Mouse (Mus musculus): ENCODE data around the gene Rnase10.
A peak's percentile ranks its signal among the peaks of the same experiment; 100 is the strongest.
"Not testable (repeated sequence)": the region's sequence is repeated elsewhere in the genome, so short reads cannot be mapped to it uniquely, and the experiment has no call there.

The Rnase10 gene

DNA sequence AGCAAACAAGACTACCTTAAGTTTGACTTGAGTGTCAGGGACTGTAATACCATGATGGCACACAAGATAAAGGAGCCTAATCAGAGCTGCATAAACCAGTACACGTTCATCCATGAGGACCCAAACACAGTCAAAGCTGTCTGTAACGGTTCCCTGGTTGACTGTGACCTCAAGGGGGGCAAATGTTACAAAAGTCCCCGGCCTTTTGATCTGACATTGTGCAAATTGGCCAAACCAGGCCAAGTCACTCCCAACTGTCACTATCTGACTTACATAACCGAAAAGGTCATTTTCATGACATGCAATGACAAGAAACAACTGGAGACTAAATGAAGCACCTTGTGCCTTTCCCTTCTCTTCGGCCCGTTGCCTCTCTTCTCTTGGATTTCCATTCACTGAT, 2.0 kb downstream of the Rnase10 start:
- no peak for DNase-seq (ENCODE audit: low read depth)

DNA sequence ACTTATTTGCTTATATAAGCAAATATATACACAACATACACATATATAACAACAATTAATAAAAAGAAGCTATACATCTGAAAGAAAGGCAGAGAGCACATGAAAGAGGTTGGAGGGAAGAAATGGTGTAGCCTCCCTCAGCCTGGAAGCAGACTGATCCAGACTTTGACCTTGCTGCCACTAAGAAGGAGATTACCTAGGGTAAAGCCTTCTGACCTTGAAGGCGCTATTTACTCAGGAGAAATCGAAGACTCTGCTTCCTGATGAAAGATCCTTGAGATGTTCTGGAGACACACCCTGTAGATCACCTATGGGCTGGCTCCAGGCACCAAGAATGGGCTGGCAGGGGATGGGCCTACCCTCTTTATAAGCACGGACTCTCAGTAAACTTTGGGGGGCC, 7.2 kb downstream of the Rnase10 start:
- not testable (repeated sequence) for DNase-seq (ENCODE audit: low read depth)

GRCm38 (mm10) chr14:51015780-51016179, 8.2 kb downstream of the Rnase10 start:
- DNase-seq (ENCODE audit: low read depth): no peak

DNA sequence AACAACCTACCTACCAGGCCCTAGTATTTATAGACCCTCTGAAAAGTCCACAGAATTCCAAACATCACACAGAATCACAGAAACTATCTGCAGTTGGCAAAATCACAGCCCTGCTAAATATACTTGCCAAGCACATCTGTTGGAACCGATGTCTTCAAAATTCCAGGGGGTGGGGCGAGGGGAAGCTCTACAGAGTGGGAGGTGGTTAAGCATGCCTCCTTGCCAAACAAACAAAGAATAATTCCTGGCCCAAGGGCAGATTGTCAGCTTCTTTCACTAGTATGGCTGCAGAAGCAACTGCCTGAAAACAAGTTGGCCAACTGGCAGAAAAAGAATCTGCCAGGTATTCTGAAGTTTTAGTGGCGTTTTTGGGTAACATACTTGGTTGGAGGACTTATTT, 9.7 kb downstream of the Rnase10 start:
- no peak for DNase-seq (ENCODE audit: low read depth)

GRCm38 (mm10) chr14:51023457-51023856, 15.9 kb downstream of the Rnase10 start:
- no peak for DNase-seq (ENCODE audit: low read depth)

DNA sequence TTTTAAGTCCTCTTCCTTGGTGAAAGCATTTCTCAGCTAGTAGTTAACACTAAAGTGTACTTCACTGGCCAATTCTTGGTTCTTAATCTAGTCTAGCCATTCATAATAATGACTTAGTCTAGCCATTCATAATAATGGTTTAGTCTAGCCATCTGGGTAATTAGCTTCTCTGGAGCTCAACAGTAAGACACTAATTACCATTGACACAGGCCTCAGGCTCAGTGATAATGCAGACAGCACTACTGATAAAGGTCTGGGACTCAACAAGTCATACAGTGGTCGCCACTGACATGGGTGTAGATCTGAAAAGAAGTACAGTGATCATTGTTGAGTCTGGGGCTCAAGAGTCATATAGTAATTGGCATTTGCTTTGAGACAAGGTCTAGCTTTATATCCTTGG, 17.3 kb downstream of the Rnase10 start:
- DNase-seq (ENCODE audit: low read depth): no peak

DNA sequence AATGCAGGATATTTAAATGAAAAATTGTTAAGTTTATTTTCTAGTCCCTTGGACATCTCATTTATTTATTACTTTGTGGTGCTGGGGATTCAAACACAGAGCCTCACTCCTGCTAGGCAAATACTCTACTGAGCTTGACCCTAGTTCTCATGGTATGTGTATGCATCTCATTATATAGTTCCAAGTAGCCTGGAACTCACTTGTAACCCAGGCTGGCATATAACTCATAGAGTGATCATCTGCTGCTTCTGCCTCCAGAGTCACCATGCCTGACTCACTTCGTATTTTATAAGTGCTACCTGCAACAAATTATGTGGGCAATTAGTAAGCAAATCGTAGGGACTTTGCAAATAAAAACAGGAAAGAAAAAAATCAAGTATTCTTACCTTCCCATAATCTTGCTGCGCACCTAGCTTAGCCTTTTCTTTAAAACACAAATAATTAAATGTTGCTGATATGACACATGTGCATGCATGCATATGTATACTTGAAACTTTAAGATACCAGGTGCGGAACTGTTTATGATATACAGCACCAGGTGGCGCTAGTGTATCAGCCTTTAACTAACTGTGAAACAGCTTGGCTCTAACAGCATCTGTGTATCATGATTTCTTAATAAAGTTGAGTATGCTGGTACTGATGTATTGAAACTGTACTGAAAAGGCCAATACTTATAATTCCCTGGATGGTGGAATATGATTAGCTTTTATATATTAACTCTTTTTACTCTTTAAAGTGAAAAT, 19.0 kb downstream of the Rnase10 start:
- peak; percentile 65 for DNase-seq (ENCODE audit: low read depth)

DNA sequence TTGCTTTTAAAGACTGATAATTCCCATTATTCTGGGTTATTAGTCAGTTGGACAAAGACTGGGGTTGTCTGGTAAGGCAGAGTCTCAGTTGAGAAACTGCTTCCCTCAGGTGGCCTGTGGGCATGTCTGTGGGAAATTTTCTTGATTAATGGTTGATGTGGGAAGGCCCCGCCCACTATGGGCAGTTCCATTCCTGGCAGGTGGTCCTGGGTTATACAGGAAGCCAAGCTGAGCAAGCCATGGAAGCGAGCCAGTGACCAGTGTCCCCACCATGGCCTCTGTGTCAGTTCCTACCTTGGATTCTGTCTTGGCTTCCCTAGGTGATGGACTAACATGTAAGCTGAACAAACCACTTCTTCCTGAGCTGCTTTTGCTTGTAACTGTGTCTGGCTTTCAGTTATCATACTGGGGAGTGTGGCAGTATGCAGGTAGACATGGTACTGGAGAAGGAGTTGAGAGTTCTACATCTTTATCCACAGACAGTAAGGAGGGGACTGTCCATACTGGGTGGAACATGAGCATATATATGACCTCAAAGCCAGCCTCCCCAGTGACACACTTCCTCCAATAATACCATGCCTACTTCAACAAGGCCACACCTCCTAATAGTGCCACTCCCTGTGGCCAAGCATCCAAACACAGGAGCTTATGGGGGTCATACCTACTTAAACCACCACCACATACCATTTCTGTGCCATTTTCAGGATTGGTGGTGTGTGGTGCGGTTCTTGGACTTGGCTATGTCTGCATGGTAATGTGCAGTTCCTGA, 20.0 kb downstream of the Rnase10 start:
- DNase-seq (ENCODE audit: low read depth): no peak

- no peak for DNase-seq (ENCODE audit: low read depth)
Measured at GRCm38 (mm10) chr14:51035206-51035605, 27.7 kb downstream of the Rnase10 start.

- DNase-seq (ENCODE audit: low read depth): no peak
Measured at GRCm38 (mm10) chr14:51036214-51036613, 28.7 kb downstream of the Rnase10 start.

DNA sequence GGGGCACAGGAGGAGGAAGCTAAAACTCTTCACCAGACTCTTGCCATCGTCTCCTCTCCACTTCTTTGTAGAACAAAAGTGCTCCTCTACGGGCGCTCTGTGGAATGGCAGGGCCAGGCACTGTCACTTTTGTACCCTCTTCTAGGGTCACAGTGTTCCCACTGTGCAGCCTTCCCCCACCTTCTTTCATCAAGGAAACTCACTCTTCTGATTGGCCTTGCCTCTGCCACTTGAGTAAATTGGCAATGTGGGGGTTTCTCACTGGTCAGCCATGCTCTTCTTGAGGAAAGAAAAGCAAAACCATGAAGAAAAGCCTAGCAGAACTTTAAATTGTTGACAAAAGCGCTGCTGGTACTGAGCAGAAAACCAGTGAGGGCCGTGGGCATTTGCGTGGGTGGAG, 34.2 kb downstream of the Rnase10 start, which contains the start of gene Rnase9:
Gene Rnase9 (minus strand): TSS at position 101 of the 400 bp plus-strand sequence.
- DNase-seq (ENCODE audit: low read depth): no peak

GRCm38 (mm10) chr14:51047846-51048245, 40.3 kb downstream of the Rnase10 start:
- DNase-seq (ENCODE audit: low read depth): no peak

DNA sequence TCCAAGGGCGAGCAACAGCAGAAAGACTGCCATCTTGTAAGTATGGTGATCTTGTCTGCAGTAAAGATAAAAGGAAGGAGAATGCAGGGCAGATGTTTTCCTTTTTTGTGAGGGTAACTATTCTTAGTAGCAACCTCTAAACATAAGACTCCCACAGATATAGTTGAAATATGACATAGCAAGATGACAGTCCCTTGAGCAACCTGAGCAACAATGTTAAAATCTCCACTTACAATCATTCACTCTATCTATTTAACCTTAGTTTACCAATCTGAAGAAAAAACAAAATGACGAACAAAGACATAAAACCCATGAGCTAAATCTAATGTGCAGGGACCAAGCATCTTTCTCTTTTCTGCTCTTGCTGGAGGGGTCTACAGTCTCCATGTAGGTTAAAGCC, 42.5 kb downstream of the Rnase10 start, which contains the start of gene Rnase11:
Gene Rnase11 (minus strand): TSS at position 101 of the 400 bp plus-strand sequence.
- no peak for DNase-seq (ENCODE audit: low read depth)

DNA sequence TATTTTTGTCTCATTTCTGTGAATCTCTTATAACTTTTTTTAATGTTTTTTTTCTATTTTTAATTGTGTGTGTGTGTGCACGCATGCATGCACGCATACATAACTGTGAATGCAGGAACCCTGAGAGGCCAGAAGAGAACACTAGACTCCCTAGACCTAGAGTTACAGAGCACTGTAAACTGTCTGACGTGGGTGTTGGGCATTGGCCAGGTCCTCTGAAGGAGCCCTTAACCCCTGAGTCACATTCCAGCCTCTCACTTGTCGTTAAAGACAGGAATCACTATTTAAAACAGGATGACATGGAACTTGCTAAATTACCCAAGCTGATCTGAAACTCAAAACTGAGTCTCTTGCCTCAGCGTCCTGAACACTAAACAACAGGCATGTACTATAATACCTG, 44.4 kb downstream of the Rnase10 start:
- DNase-seq (ENCODE audit: low read depth): no peak

DNA sequence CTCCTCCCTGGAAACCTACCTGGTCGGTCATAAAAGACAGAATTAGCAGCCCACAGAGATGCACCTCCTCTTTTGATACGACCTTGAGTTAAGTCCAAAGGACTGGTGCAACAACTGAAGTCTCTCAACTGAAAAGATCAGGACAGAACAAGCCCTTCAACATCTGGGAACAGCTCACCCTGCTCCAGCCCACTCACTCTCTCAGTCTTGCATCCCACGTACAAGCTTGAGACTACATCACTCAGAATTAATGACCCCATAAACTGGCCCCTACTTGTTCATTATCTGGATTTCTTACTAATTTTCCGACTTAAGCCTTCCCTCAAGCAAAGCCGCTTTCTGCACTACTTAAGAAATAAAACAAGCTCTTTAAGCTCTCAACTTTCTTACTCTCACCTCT, 45.6 kb downstream of the Rnase10 start:
- no peak for DNase-seq (ENCODE audit: low read depth)

DNA sequence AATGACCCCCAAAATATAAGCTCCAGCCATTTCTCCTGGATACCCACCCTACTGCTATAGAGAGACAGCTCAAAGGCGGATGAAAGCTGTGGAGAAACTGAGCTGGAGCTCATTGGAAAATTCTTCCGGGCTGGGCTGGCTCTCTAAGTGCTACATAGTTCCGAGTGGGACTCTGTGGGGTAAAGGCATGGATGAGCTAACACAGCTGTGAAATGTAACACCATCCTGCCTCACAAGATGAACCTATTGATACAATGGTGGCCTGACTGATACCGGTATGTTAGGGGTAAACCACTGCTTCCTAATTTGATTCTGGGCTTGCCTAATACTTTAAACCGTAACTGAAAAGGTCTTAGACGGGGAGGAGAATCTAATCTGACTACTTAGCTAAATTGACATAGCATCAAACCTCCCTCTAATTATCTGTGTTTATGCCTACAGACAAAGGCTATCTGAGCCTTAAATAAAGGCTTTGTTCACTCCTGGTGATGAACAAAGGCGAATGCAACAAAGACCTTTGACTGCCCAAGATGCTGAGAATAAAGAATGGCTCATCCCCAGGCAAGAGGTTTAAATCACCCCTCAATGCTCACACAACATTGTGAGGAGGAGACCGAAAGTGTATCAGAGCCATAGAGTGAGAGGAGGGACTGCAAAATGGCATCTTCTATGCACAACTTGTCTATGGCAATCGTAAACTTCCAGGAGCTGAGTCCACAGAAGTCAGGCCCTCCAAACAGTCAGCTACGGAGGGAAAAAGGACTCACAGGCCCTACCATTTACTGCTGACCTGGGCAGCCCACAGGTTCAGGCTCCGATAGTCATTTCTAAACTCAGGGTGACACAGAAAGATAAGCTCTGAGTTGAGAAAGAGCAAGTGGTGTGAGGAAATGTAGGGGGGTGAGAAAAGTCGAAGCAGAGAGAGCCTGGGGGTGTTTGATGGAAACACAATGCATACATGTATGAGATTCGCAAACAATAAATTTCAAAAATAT, 47.0 kb downstream of the Rnase10 start:
- no peak for DNase-seq (ENCODE audit: low read depth)

GRCm38 (mm10) chr14:51057401-51057831, 49.9 kb downstream of the Rnase10 start, which contains the start of gene Rnase12:
Gene Rnase12 (minus strand): TSS chr14:51057661.
- no peak for DNase-seq (ENCODE audit: low read depth)

All from c-Kit-positive CD71-negative TER-119-negative erythroid progenitor cells, embryonic 14.5 days (primary cell).